Mouse (Mus musculus): ENCODE results near the gene Vasp.

DNA sequence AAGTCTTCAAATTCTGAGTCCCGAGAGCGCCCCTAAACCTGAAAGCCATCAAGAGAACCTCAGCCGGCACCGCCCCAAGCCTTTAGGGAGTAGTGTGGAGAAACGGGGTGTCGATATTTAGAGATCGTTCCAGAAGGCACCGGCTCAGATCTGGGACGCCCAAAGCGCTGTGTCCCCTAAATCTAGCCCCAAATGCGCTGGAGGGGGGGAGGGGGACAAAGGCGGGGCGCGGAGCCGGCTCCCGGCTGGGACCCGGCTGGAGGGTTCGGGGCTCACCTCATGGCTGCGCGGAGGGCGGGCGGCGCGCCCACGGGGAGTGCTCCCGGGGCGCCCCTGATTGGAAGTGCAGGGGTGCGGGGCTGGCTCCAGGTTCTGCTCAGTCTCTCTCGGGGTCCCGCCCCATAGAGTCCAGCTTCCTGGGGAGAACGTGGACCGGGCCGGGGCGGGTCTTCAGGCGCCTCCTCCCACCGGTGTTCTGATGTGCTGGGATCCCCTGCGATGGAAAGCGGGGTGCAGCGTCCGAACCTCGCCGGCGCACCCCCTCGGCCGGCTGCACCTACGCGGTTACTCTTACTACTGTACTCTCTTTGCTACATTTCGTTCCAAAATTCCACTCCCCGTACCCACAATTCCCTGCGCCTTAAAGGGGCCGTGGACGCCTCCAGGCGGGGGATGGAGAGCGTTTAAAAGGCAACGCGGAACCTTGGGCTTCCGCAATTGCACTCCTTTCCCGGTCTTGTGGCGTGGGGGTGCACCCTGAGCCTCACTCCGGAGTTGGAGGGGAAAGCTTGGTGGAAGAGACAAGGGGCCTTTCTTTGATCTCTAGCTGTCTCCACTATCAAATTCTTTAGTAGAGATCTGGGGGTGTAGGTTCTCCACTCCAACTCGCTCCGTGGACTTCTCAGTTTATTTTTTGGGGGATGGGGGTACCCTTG lies at the start of gene Vasp:
- TF ChIP-seq CTCF (IDR thresholded peaks at IDR 0.05) (no peak), POLR2A (IDR thresholded peaks at IDR 0.05; ENCODE audit: insufficient read depth, low read depth, low read length) (peak; percentile 90), EP300 (IDR thresholded peaks at IDR 0.05; ENCODE audit: insufficient read depth, low read depth, low read length) (no peak)
